Mouse (Mus musculus) hindbrain, embryonic 11.5 days (tissue): ENCODE measurements around the gene Apoc2. TPM values are rescaled to one million over a fixed set of nuclear protein-coding genes. Genes with fewer than 3 reads are reported as not detected.

Experiments used
- ATAC-seq: fragments of 200-750 bp; cut with Nextera tagmentation; 2 replicates; pipeline ENCODE4 v1.8.0; 2017; ENCODE audit warnings: mild to moderate bottlenecking, moderate TSS enrichment, moderate library complexity; ENCODE audit not compliant: low FRiP score
- DNase-seq: peaks from one replicate; pipeline ENCODE4 v3.0.0-alpha.2; 2015; ENCODE audit warnings: low spot score
- H3K27ac ChIP-seq: fragments of 300-500 bp; sonication (generic); 2 replicates; pipeline ENCODE4 v1.5.1; 2014; ENCODE audit warnings: mild to moderate bottlenecking, low read depth, low read length
- H3K27me3 ChIP-seq: fragments of 300-500 bp; sonication (generic); 2 replicates; pipeline ENCODE4 v1.6.1; 2014; ENCODE audit warnings: mild to moderate bottlenecking, low read length, moderate library complexity, mixed read lengths; ENCODE audit not compliant: control insufficient read depth, insufficient read depth
- H3K36me3 ChIP-seq: fragments of 300-500 bp; sonication (generic); 2 replicates; pipeline ENCODE4 v1.6.1; 2014; ENCODE audit warnings: mild to moderate bottlenecking, low read length, moderate library complexity, mixed read lengths; ENCODE audit not compliant: control insufficient read depth, insufficient read depth
- H3K4me1 ChIP-seq: fragments of 300-500 bp; sonication (generic); replicated peaks from 2 replicates; pipeline ENCODE4 v1.6.1; 2014; ENCODE audit warnings: low read length, mixed read lengths; ENCODE audit not compliant: control insufficient read depth, insufficient read depth
- H3K4me2 ChIP-seq: fragments of 300-500 bp; sonication (generic); replicated peaks from 2 replicates; pipeline ENCODE4 v1.6.1; 2014; ENCODE audit warnings: mild to moderate bottlenecking, low read depth, low read length
- H3K4me3 ChIP-seq: fragments of 300-500 bp; sonication (generic); 2 replicates; pipeline ENCODE4 v1.5.1; 2014; ENCODE audit warnings: low read depth, low read length
- H3K9ac ChIP-seq: fragments of 300-500 bp; sonication (generic); 2 replicates; pipeline ENCODE4 v1.6.1; 2014; ENCODE audit warnings: low read depth, low read length
- H3K9me3 ChIP-seq: fragments of 300-500 bp; sonication (generic); 2 replicates; pipeline ENCODE4 v1.6.1; 2016; ENCODE audit warnings: low read length; ENCODE audit not compliant: control insufficient read depth
- WGBS: fragments of 180-500 bp; shearing (Covaris S2); extraction: QIAGEN DNeasy Blood & Tissue Kit; methylation state at CpG from one replicate; pipeline ENCODE4 v1.1.7; 2014; 5-methylcytosine and 5-hydroxymethylcytosine counted together
- polyA plus RNA-seq: library from polyadenylated mRNA; unstranded; fragments of >200 nt; fragmentation: Nextera tagmentation; extraction: Ambion mirVana; gene quantifications from 2 replicates; pipeline ENCODE4 v1.2.1, GENCODE M21; 2014

Gene Apoc2
- polyA plus RNA-seq, 1 experiment from 2014 or later = not detected

DNA sequence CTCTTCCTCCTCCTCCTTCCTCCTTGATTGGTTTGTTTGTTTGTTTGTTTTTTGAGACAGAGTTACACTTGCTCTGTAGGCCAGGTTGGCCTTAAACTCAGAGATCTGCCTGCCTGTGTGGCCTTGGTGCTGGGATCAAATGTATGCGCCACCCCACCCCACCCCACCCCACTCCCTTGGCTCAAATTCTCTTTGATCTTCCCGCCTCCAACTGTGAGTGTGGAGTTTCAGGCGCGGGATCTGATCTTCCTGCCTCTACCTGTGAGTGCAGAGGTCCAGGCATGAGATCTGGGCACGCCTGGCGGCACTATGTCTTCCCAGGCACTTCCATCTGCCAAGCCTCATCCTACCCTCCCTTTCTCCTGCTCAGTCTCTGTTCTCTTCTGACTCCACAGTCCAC, 55.5 kb downstream of the Apoc2 start:
- no peak for DNase-seq
- H3K9me3 ChIP-seq = no peaks in the 10 kb centered on the region
- no peak overlapping the region for H3K4me2 ChIP-seq
- H3K27me3 ChIP-seq = no peaks in the 10 kb centered on the region
- no peak overlapping the region for H3K4me3 ChIP-seq
- H3K27ac ChIP-seq = no peak overlapping the region
- WGBS = 43% methylated on average over 6 of the region's 6 CpGs
- no peak for ATAC-seq
- no peak overlapping the region for H3K9ac ChIP-seq
- H3K4me1 ChIP-seq = no peaks in the 10 kb centered on the region
- H3K36me3 ChIP-seq = no peaks in the 10 kb centered on the region

Other genes starting within 250 kb of the Apoc2 start
- gene Mark4, start 219.1 kb downstream of the Apoc2 start, polyA plus RNA-seq = 11.5 and 13.3 TPM in 2 replicates
- gene Exoc3l2, start 214.6 kb downstream of the Apoc2 start, polyA plus RNA-seq = 0.66 and 0.76 TPM in 2 replicates
- 2.4 and 2.5 TPM in 2 replicates for gene Bloc1s3, start 169.6 kb downstream of the Apoc2 start, polyA plus RNA-seq
- gene Trappc6a, start 169.5 kb downstream of the Apoc2 start, polyA plus RNA-seq = 45.7 and 49.8 TPM in 2 replicates
- gene Nkpd1, start 160.1 kb downstream of the Apoc2 start, polyA plus RNA-seq = 0.10 and 0.17 TPM in 2 replicates
- 4.2 and 5.8 TPM in 2 replicates for gene Ppp1r37, start 114.9 kb downstream of the Apoc2 start, polyA plus RNA-seq
- gene Zfp296, start 100.7 kb downstream of the Apoc2 start, polyA plus RNA-seq = 0.22 and 0.38 TPM in 2 replicates
- gene Gemin7, start 100.3 kb downstream of the Apoc2 start, polyA plus RNA-seq = 161 and 173 TPM in 2 replicates
- 49.8 and 50.5 TPM in 2 replicates for gene Clasrp, start 73.5 kb downstream of the Apoc2 start, polyA plus RNA-seq
- gene Relb, start 48.5 kb downstream of the Apoc2 start, polyA plus RNA-seq = 3.7 and 3.9 TPM in 2 replicates
- 86.2 and 94.4 TPM in 2 replicates for gene Clptm1, start 12.9 kb downstream of the Apoc2 start, polyA plus RNA-seq
- not detected in 2 replicates for gene Gm44805, start 3.5 kb upstream of the Apoc2 start, polyA plus RNA-seq
- gene Apoc4, start 3.5 kb upstream of the Apoc2 start, polyA plus RNA-seq = not detected in 2 replicates
- 3.0 and 3.4 TPM in 2 replicates for gene Apoc1, start 14.7 kb upstream of the Apoc2 start, polyA plus RNA-seq
- gene Apoe, start 21.2 kb upstream of the Apoc2 start, polyA plus RNA-seq = 192 and 221 TPM in 2 replicates
- 113 and 129 TPM in 2 replicates for gene Tomm40, start 37.5 kb upstream of the Apoc2 start, polyA plus RNA-seq
- 52.5 and 60.3 TPM in 2 replicates for gene Nectin2, start 72.5 kb upstream of the Apoc2 start, polyA plus RNA-seq
- gene Bcam, start 93.1 kb upstream of the Apoc2 start, polyA plus RNA-seq = 20.6 and 22.1 TPM in 2 replicates
- gene Cblc, start 118.9 kb upstream of the Apoc2 start, polyA plus RNA-seq = 0.59 and 0.63 TPM in 2 replicates
- gene Bcl3, start 144.8 kb upstream of the Apoc2 start, polyA plus RNA-seq = 0.26 and 0.33 TPM in 2 replicates
- 0.17 TPM in 1 of 2 replicates, not detected in the other for gene Gm19345, start 174.1 kb upstream of the Apoc2 start, polyA plus RNA-seq
- not detected in 2 replicates for gene Ceacam16, start 183.4 kb upstream of the Apoc2 start, polyA plus RNA-seq
- not detected in 2 replicates for gene Ceacam19, start 210.0 kb upstream of the Apoc2 start, polyA plus RNA-seq
- 2.8 and 3.1 TPM in 2 replicates for gene Pvr, start 243.2 kb upstream of the Apoc2 start, polyA plus RNA-seq